Mouse (Mus musculus) urinary bladder, postnatal 10 days (tissue): ENCODE results near the gene Rpl13.

Source experiments
- DNase-seq: peaks from one replicate; pipeline ENCODE4 v3.0.0; 2022; ENCODE audit warnings: low spot score

The Rpl13 gene

DNA sequence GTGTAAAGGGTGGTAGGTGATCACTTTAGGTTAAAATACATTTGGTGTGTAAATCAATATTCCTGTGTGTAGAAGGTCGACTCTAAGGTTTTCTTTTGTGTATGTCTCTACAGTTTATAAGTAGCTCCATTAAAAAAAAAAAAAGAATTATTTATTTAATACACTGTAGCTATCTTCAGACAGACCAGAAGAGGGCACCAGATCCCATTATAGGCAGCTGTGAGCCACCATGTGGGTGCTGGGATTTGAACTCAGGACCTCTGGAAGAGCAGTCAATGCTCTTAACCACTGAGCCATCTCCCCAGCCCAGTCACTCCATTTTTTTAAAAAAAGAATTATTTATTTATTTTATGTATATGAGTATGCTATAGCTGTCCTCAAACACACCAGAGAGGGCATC, 5.9 kb downstream of the Rpl13 start:
- no peak for DNase-seq

DNA sequence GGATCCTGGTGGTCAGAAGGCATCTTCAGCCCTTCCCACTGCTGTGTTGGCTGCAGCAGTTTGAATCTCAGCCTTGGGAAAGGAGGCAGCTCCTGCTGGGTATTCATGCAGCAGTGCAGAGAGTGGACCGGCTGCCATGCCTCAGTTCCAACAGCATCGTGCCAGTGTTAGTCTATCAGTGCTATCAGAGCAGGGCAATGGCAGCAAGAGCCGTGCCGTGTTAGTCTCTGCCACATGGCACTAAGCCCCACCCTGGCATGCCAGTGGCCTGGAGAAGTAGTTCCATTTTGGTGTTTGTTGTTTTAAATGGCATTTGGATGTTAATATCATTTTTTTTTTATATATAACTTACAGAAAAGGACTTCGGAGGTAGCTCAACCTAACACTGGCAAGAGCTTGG, 6.8 kb downstream of the Rpl13 start:
- DNase-seq, result no peak

DNA sequence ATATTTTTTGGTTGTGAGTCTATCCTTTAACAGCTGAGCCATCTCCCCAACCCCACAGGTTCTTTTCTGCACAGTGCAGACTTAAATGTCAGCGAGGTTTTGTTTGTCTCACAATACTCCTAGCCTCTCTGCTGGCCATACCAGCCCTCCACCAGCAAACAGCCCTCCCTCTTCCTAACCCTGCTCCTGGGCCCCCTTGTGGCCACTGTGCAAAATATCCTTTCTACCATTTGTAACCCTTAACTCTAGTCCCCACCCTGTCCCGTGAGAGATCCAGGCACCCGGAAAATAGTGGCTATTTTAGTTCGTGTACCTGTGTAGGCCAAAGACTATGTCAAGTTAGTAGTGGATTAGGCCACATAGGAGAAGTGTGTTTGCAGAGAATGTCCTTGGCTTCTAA, 8.5 kb downstream of the Rpl13 start:
- DNase-seq, result no peak

DNA sequence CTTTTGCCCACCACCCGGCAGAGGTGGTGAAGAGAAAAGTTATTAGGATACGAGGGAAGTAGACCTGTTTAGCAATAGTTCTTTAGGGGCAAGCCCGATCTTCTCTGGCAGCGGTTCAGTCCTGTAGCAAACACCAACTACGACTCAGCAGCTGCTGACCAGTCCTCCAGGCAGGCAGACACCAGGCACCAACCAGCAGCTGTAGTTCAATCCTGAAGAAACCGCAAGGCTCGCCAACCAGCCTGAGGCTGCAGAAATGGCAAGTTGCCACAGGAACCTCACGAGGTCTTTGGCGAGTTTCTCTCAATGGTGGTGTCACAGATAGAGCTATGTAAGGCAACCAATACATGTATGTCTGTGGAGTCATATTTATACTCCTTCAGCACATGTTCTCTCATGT, 10.7 kb downstream of the Rpl13 start:
- no peak for DNase-seq

DNA sequence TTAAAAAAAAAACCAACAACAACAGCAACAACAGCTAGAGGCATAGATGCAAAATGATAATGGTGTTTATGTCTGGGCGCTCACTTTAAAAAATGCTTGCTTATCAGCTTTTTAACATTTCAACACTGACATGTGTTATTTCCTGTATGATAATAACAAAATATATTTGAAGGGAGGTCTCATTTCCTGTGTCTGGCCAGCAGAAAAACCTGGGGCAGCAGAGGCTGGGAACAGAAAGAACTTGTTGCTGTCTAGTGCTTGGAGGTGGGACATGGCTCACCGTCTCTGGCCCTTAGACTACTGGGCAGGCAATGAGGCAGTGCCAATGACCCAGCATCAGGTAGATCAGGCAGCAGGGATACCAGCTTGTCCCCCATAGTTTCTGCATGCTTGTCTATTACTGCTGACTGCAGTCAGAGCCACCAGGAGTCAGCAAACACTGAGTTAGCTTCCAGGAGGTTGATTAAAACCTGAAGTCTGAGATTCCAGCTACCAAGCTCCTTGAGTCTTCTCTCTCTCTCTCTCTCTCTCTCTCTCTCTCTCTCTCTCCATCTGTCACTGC, 11.8 kb downstream of the Rpl13 start:
- no peak for DNase-seq

DNA sequence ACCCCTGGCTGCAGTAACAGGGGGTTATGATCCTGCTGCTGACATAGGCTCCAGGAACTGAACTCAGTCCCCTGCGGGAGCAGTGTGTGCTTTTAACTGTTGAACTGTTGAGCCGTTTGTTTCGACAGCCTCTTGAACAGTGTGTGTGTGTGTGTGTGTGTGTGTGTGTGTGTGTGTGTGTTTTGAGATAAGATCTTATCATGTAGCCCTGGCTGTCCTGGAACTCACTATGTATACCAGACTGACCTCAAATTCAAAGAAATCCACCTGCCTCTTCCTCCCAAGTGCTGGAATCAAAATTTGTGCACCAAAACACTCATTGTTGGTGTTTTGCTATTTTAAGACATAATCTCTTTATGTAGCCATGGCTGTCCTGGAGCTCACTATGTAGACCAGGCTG, 12.5 kb downstream of the Rpl13 start:
- DNase-seq, result no peak

DNA sequence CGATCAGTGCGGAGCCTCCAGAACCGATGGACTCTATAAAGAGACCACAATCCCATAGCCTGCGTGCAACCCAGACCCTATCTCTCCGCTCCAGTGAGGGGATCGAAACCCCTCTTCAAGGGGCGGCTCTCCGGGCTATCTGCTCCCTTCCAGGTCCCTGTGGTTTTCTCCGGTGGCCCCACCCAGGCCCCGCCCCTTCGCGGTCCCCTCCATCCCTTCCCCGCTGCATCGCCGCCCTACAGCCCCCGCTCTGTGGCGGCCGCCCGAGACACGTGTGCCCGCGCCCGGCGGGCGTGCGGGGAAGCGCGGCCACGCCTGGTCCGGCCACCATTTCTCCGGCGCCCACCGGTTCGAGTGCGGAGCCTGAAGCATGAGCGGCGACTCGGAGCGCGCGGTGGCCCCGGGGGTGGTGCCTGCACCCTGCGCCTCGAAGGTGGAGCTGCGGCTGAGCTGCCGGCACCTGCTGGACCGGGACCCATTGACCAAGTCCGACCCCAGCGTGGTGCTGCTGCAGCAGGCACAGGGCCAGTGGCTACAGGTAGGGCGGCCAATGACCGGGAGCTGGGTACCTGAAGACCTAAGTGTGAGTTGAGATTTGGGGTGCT, 15.1 kb downstream of the Rpl13 start, which contains the start of gene Cpne7:
Gene Cpne7, plus strand, starts transcription at position 248 of the 605 bp plus-strand sequence.
- no peak for DNase-seq

DNA sequence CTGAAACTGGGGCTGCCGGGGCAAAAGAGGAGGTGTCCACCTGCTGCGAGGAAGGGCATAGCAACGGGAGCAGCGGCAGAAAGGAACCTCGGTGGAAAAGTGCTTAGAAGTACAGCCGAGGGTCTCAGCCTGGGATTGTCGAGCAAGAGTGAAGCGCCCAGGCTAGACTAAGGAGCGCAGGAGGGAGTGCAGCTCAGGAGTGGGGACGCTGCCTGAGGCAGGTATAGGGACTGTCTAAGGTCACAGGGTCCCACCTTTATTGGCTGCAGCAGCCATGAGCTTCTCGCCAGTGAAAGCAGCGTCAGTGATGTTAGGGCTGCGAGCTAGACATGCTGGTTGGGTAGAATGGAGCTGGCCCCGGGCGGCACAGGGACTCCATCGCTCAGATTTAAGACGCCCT, 15.6 kb downstream of the Rpl13 start:
- DNase-seq, result no peak

DNA sequence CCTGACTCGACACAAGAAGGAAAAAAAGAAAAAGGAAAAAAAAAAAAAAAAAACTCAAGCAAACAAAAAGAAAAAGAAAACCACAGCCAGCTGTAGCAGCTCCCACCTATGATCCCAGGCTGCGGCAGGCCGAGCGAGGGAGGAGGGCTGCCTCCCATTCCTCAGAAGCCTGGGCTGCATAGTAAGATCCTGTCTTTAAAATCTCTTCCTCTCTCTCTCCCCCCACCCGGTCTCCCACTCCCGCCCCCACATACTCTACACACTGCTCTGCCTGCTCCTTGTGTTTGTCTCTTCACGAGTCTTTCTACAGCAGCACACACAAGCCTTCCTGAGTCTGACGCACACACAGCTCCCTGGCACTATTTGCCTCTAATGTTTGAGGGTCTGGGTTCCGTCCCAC, 19.9 kb downstream of the Rpl13 start:
- DNase-seq, result no peak

DNA sequence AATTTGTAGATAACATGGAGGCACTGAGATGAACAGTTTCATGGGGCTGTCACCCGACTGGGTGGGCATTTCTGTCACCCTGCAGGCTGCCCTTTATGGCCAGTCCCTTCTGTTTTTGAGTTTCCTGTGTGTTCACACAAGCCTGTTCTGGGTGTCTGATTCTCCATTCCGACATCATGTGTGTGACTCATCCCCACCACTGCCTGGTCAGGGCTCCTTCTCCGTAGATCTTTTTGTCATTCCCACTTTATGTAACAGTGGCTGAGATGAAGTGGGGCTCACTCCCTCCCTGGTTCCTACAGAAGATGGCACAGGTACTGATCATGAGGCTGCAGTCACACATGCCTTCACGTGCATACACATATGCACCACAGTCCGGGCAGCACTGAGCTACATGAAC, 20.5 kb downstream of the Rpl13 start:
- DNase-seq, result no peak

DNA sequence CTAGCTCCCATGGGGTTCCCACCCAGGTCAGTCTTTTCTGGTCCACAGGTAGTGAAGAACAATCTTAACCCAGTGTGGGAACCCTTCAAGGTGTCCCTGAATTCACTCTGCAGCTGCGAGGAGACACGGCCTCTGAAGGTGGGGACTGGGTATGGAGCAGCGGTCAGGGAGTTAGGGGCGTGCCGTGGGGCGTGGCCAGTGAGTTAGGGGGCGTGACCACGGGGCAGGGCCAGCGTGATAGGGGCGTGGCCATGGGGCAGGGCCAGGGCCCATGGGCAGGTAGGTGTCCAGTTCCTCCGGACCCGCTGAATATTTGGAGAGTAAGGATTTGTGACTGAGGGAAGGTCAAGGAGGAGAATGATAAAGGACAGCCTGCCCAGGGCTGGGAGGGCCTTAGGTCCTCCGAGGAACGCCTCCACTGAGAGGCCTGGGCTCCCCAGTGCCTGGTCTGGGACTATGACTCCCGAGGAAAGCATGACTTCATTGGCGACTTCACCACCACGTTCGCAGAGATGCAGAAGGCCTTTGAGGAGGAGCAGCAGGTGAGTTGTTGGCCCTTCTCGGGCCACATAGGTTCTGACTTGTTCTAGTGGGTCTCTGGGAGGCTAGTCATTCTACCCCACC, 24.2 kb downstream of the Rpl13 start:
- DNase-seq, result no peak

DNA sequence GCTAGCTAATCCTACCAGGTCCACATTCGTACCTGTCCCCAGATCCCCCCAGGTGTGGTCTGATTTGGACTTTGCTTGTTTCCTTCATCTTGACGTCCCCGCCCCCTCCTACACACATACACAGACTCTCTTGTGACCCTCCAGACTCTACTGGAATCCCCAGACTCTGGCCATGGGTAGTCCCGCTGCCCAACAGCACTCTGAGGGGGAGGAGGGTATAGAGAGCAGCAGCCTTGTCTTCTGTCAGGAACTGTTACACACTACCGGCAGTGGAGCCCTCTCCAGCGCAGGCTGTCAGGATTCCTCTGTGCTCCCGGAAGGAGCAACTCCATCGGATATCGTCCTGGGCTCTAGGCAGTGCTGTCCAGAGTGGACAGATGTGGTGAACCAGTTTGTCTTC, 28.9 kb downstream of the Rpl13 start:
- DNase-seq, result no peak

DNA sequence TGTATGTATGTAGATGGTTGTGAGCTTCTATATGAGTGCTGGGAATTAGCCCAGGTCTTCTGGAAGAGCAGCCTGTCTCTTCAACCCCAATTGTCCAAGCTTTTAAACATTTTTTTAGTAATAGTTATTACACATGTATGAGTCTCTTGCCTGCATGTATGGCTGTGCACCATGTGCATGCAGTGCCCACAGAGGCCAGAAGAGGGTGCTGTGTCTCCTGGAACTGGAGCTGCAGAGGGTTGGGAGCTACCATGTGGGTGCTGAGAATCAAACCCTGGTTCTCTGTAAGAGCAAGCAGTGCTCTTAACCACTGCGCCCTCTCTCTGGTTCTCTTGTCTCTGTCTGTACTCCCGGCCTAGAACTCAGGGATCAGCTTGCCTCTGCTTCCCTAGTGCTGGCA, 30.8 kb downstream of the Rpl13 start:
- no peak for DNase-seq

DNA sequence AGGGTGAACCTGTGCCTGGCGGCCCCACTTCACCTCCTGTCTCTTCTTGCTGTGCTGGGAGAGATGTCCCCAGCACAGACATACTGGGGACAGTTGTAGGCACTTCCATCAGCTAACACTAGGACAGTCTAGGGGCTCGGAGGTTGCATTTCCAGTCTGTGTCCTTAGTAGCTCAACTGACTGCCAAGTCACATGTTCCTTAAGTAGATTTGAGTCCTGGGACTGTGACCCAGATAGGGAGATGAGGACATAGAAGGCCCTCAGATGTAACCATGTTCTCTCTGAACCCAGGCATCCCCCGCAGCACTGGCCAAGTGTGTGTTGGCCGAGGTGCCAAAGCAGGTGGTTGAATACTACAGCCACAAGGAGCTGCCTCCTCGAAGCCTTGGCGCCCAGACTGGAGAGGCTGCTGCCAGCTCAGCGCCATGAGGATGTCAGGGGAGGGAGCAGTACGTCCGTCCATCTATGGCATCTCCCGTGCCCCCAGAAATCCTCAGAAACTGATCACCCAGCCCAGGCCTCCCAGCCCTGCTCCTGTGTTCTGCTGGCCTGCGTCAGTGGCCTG, 32.1 kb downstream of the Rpl13 start:
- DNase-seq, result no peak

DNA sequence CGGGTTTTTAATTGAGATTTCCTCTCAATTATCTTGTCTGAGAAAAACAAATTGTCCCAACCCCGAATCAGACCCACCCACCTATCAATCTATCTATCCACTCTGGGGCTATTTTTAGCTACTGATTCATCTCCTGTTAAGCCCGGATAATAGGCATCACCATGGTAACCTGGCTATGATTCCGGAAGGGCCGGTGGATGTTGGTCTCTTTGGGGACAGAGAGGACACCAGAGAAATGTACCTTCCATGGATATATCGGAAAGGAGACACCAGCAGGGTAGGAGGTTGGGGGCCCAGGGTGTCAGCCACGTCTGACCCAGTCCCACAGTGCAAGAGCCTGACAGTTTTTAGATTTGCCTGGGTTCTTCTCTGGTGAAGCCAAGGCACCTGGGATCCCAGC, 33.3 kb downstream of the Rpl13 start:
- DNase-seq, result no peak

DNA sequence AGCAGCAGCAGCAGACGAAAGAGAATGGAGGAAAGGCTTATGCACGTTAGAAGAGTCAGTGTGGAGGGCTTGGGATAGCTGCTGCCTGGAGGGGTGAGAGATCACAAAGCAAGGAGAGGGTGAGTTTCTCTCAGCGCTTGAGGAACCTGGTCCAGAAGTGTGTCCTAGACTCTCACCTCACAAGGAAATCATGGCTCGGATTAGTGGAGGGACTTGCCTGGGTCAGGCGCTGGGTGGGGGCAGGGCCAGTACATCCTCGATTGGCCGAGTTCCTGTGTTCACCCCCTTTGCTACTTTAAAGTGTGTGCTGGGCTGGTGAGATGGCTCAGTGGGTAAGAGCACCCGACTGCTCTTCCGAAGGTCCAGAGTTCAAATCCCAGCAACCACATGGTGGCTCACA, 33.7 kb downstream of the Rpl13 start:
- DNase-seq, result no peak

DNA sequence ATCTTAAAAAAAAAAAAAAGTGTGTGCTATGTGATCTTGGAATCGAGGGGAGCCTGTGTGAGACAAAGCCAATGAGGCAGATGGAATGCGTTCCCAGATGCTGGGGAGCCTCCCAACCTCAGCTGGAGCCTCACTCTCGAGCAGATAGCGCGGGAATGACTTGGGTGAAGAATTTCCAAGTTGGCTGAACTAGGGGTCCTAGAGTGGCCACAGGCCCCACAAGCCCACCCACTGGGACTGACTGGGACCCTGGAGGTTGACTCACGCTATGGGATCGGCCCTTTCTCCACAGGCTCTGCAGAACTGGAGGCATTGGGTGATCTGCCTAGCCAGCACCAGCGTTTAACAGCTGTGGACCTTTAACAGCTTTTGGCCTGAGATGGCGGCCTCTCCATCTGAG, 34.1 kb downstream of the Rpl13 start:
- no peak for DNase-seq

DNA sequence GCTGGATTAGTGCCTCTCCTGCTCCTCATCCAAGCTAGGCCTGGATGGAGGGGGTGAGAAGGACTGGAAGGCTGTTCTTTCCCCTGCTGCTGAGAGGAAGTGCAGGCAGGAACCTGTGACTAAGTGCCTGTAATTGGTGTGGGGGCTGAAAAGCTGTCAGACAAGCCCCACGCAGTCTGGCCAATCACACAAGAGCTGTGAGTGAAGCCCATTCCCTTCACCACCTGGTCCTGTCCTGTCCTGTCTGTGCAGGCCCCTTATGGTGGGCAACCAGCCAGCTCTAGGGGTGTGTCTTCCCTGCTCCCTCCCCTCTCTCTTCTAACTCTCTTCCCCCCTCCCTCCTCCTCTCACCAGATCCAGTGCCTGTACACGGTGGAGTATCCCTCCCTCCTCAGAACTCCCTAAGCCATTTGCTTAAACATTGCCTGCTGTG, 35.5 kb downstream of the Rpl13 start:
- no peak for DNase-seq

DNA sequence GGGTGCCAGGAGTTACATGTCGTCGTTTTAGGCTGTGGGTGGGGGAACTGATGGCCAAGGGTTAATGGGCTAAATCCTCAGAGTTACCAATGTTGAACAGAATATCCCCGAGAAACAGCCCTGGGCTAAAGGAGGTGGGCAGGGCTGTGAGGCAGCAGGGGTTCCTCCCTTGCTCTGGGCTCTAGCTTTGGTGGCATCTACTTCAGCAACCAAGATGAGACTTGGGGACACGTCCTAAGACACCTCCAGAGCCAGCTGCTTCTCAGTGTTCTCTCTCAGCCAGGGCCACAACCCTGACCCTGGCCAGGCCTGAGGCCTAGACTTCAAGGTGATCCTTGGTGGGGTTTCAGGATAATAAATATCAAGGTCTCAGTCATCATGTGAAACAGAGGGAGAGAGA, 36.6 kb downstream of the Rpl13 start:
- no peak for DNase-seq

DNA sequence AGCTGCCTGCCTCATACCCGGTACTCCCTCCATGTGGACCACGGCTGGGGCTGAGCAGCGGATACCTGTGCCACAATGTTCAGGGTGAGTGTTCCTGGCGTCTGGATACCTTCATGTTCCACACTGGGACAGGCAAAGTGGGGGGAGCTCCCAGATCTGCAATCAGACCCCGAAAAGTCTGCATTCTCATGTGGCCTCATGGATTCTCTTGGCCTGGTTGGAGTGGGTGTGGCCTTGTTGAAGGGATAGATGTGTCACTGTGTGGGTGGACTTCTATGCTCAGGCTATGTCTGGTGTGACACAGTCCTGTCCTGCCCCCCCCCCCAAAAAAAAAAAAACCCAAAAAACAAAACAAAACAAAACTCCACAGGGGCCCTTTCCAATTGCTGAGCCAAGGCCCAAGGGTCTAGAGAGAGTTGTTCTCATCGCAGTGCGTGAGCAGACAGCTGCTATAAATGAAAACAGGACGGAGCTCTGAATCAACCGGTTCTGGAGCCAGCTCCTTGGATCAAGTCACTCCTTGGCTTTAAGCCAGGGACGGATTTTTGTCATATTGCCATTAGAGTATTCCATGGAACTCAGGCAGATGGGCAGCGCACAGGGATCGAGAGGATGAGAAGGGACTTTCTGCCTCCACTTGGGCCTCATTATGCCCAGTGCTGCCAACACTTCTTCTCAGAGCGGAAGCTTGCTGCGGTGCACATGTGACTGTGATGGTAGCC, 39.8 kb downstream of the Rpl13 start:
- no peak for DNase-seq

DNA sequence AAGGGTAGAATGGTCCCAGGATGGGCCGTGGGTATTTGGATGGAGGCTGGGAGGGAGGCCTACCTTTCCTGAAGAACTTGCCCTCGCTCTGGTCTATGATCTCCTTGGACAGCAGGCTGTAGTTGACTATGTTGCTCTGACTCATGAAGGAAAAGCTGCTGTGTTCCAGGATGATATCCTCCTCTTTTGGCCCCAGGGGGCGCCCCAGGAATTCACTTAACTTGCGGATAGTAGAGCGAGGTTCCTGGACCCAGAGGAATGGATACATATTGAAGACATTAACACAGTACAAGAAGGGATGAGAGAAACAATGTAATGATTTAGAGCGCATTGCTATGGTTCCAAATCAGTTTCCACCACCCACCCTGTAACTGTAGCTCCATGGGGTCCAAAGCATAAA, 43.1 kb downstream of the Rpl13 start:
- no peak for DNase-seq

DNA sequence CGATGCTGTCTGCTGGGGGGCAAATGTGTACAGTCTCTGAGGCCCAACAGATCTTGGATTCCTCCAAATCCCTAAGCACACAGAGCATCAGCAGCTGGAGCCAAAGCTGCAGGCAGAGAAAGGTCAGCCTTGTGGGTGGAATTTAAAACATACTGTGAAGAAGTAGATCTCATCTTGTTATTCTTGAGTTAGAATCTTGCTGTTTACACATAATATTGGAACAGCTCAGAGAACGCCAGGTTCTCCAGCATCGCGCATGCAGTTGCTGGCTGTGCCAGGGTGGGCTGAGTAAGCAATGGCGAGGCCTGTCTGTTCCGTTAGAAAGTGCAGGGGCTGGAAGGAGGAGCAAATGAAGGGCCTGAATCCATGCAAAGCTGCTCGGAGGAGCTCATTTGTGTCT, 44.2 kb downstream of the Rpl13 start:
- DNase-seq, result no peak

DNA sequence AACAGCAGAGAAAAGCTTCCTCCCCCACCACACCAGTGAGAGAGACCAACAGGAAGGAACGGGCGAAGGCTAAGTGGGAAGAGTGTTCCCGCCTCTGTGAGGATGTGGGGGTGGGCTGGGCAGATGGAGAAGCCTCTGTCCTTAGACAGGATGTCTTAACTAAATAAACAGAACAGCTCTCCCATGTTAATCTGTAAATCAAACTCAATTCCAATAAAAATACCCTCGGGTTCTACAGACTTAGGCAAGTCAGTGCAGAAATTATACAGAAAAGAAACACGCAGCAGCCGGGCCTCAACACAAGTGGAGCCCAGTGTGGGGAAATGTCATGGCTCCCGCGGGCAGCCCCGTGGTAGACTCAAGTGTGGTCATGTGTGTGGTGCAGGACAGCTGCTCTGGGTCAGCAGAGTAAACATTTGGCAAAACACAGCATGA, 48.6 kb downstream of the Rpl13 start:
- no peak for DNase-seq
